Mouse (Mus musculus) testis, postnatal 10 days (tissue): Measurements from ENCODE around the gene Ncam1.

Experiments
- DNase-seq: peaks from one replicate; pipeline ENCODE4 v3.0.0; 2021; ENCODE audit warnings: low spot score

Ncam1 gene

DNA sequence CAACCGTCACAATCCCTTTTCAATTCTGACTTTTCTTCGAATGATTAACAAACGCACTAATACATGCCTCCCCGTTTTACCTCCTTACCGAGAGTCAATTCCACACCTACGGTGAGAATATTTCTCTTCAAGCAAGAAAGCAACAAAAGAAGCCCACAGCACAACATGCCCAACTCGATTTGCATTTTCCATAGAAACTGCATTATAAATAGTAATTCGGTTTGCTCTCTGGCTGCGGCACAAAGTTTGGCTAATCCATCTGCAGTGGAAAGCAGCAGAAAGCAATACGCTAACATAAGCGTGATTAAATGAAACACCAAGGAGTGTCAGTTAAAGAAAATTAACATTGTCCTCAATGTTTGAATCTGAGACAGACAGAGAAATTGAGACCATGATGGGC lies 177.0 kb downstream of the Ncam1 start:
- DNase-seq = no peak

- DNase-seq = no peak
These were observed 179.9 kb downstream of the Ncam1 start for GRCm38 (mm10) chr9:49618699-49619392.

- DNase-seq = no peak
These were observed 180.5 kb downstream of the Ncam1 start for GRCm38 (mm10) chr9:49618266-49618665.

- DNase-seq = peak; percentile 50
These were observed 181.5 kb downstream of the Ncam1 start for GRCm38 (mm10) chr9:49617216-49617615.

DNA sequence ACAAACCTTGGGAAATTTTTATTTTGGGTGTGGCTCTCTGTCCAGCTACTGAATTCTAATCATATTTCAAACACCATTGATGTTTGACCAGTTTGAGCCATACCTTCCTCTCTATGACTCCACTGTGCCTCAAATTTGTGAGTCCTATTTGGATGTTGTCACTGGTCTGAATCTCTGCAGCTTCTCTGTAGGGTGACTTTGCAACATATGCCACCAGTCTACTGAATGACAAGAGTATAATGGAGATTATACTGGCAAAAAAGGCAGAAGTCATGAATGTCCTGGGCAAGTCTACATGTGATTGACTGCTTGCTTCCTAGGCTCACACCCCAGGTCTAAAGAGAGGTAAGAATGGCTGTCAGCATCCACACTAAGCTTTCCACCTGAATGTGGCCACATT lies 186.3 kb downstream of the Ncam1 start:
- no peak for DNase-seq

- no peak for DNase-seq
These were observed 190.5 kb downstream of the Ncam1 start for GRCm38 (mm10) chr9:49608191-49608590.

DNA sequence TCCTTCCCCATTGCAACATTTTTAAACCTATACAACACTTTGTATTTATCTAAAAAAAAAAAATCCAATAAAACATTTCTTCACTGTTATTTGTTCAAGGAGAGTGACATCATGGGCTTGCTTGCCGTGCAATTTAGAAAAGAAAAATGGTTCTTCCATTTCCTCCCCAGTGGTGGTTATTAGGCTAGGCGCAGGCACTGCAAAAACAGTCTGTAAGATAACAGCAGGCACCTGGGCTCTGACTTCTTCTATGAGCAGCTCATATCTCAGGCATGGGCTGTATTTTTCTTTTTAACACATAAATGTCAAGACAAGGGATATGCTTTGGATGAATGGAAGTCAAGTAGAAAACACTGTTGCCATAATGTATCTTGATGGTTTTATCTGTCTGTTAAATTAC lies 192.0 kb downstream of the Ncam1 start:
- no peak for DNase-seq

- no peak for DNase-seq
These were observed 192.4 kb downstream of the Ncam1 start for GRCm38 (mm10) chr9:49606317-49606716.

- no peak for DNase-seq
These were observed 192.9 kb downstream of the Ncam1 start for GRCm38 (mm10) chr9:49605791-49606190.

- no peak for DNase-seq
These were observed 193.4 kb downstream of the Ncam1 start for GRCm38 (mm10) chr9:49605351-49605750.

DNA sequence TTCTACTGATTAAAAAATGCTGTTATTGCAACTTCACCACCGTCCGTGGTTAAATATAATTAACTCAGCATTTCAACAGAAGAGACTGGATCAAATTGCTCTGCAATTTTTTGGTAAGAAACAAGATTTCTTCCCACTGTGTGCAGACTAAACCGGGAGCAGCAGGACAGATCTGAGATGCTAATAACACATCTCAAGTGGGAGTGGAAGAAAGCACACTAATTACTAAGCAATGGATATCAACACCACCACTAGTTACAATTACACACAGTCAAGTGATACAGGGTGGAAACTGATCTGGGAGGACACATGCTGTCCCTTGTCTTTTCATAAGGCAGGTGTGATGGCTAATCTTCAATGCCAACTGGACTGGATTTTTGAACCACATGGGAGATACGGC lies 197.5 kb downstream of the Ncam1 start:
- no peak for DNase-seq

DNA sequence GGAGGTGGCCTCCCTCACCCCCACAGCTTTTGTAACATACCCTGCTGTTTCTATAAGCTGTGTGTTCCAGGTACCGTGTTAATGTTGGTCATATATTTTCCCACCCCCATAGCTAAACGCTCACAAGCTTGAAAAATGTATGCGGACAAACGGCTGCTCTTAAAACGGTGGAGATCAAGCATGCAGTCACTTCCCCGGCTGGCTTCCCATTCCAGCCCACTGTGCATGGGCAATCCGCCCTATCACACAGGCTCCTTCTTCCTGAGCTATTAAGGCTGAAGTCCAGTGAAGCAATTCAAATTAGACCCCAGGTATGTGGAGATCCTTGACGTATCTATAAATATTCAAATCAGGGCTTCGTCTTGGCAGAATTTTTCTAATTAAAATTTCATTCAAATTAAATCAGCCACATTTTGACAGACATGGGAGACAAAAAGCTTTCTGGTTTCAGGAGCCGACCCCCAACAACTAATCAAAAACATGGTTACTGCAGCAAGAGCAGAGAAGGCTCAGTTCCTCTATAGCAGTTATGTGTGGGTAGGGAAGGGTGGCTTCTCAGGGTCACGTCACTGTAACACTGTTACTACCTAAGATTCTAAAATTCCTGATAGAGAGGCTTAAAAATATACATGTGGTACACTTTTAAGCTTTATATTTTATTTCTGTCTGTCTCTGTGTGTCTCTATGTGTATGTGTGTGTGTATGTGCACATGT lies 202.9 kb downstream of the Ncam1 start:
- no peak for DNase-seq

GRCm38 (mm10) chr9:49594876-49595634 lies 203.7 kb downstream of the Ncam1 start:
- no peak for DNase-seq

GRCm38 (mm10) chr9:49593951-49594536 lies 204.7 kb downstream of the Ncam1 start:
- no peak for DNase-seq

DNA sequence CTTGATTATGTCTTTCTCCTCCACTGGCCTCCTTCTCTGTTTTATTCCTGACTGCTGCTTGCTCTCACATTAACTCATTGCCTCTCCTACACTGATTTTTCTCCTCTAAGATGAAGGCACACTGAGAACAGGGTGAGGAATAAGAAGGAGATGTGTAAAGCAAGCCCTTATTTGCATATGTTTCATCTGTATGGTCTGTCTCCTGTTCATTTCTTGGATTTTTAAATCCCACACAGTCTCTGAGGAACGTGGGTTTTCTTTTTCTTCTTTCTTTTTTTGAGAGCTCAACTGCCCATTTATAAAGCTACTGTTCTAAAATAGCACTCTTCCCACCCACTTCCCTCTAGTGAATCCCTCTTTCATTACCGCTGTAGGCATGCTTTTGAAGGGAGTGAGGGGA lies 206.7 kb downstream of the Ncam1 start:
- DNase-seq = no peak

GRCm38 (mm10) chr9:49590261-49590660 lies 208.5 kb downstream of the Ncam1 start:
- no peak for DNase-seq

DNA sequence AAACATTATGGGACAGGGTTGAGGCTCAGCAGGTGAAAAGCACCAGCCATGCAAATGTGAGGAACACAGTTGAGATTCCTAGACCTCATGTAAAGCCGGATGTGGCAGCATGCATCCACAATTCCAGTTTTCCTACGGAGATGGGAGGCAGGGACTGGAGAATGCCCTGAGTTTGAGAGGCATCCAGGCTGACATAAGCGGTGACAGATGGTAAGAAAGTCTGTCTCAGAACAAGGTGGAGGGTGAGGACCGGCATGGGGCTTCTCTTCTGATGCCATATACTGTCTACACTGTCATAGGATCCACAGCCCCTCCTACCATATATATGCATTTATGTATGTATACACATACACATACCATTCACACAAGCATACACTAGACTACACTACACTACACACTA lies 221.6 kb downstream of the Ncam1 start:
- DNase-seq = no peak

DNA sequence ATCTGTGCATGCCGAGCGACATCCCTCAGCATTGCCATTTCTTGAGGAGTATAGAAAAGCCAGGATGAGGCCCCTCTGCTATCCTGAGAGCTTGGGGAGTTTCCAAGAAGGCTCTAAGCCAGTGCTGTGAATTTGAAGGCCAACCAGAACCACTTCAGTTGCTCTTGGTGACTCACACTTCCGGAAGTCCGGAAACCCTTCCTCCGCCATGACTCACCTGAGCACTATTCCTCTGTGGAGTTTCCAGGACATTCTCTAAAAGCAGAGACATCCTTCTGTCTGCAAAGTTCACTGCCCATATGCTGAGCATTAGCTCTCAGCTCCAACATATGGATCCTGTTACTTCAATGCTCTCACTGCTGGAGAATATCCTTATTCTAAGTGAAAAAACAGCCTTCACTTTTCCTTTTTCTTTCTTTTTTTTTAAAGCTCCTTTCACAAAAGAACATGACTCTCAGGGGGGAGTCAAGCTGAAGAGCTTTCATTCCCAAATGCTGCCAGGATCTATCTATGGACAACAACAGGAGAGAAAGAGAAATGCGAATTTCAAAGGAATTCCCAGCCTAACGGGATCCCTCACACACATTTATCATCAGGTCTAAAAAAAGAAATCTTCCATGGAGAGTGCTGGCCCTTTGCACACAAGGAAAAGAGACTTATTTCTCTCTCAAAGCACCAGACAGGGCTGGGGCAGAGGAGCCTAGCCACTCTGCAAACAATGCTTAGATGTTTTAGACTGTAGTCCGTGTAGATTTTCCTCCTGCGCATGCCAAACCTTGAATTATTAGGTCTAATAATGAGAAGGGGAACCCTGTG lies 226.8 kb downstream of the Ncam1 start:
- no peak for DNase-seq

GRCm38 (mm10) chr9:49570731-49571694 lies 227.7 kb downstream of the Ncam1 start:
- peak; percentile 47 for DNase-seq

DNA sequence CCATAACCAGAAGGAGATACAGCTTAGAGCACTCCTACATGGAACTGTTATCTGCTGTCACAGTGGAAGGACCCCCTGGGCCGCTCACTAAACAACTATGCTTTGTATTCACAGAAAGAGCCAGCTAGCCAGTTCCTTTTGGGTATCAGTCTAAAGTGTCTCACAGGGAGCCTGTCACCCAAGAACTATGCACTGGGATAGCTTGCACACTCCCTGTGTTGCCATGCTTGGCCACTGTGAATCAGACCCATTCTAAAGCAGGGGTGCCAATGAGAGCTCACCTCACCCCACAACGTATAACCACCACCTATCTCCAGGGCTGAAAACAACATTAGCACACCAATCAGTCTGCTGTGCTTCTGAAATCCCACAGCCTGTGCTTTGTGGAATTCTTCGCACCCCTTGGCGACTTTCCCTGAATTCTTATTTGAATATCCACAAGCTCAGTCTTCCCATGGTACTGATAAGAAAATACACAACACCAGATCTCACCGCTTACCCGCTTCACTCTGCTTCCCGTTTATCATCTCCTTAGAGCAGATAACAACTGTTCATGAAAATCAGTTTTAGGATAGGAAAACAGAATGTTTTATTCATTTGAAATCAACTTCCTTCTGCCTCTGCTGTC lies 228.6 kb downstream of the Ncam1 start:
- no peak for DNase-seq
